Mouse (Mus musculus) liver, embryonic 15.5 days (tissue): ENCODE measurements around the gene Scube1. TPM values are rescaled to one million over a fixed set of nuclear protein-coding genes. Genes with fewer than 3 reads are reported as not detected.

Experiments
- ATAC-seq: fragments of 200-750 bp; cut with Nextera tagmentation; 2 replicates; pipeline ENCODE4 v1.8.0; 2017; ENCODE audit warnings: moderate number of reproducible peaks, mild to moderate bottlenecking, moderate library complexity; ENCODE audit not compliant: insufficient read depth
- H3K27ac ChIP-seq: fragments of 300-500 bp; sonication (generic); replicated peaks from 2 replicates; pipeline ENCODE4 v1.5.1; 2015; ENCODE audit warnings: mild to moderate bottlenecking, inconsistent platforms
- H3K27me3 ChIP-seq: fragments of 300-500 bp; sonication (generic); 2 replicates; pipeline ENCODE4 v1.6.1; 2015; ENCODE audit warnings: mild to moderate bottlenecking, inconsistent platforms
- H3K36me3 ChIP-seq: fragments of 300-500 bp; sonication (generic); replicated peaks from 2 replicates; pipeline ENCODE4 v1.6.1; 2015; ENCODE audit warnings: moderate library complexity, mild to moderate bottlenecking, inconsistent platforms
- H3K4me1 ChIP-seq: fragments of 300-500 bp; sonication (generic); replicated peaks from 2 replicates; pipeline ENCODE4 v1.6.1; 2015; ENCODE audit warnings: inconsistent platforms
- H3K4me2 ChIP-seq: fragments of 300-500 bp; sonication (generic); 2 replicates; pipeline ENCODE4 v1.6.1; 2015; ENCODE audit warnings: moderate library complexity, mild to moderate bottlenecking, inconsistent platforms
- H3K4me3 ChIP-seq: fragments of 300-500 bp; sonication (generic); replicated peaks from 2 replicates; pipeline ENCODE4 v1.5.1; 2015; ENCODE audit warnings: mild to moderate bottlenecking, inconsistent platforms
- H3K9ac ChIP-seq: fragments of 300-500 bp; sonication (generic); 2 replicates; pipeline ENCODE4 v1.6.1; 2015; ENCODE audit warnings: moderate library complexity, mild to moderate bottlenecking, inconsistent platforms
- H3K9me3 ChIP-seq: fragments of 300-500 bp; sonication (generic); replicated peaks from 2 replicates; pipeline ENCODE4 v1.6.1; 2016; ENCODE audit warnings: inconsistent platforms
- WGBS: fragments of 180-500 bp; shearing (Covaris S2); methylation state at CpG from one replicate; pipeline ENCODE4 v1.1.7; 2015; ENCODE audit warnings: mixed read lengths; ENCODE audit not compliant: insufficient replicate concordance; 5-methylcytosine and 5-hydroxymethylcytosine counted together
- polyA plus RNA-seq: library from polyadenylated mRNA; unstranded; fragments of >200 nt; fragmentation: Nextera tagmentation; extraction: Ambion mirVana; gene quantifications from 2 replicates; pipeline ENCODE4 v1.2.1, GENCODE M21; 2015

Gene Scube1
- polyA plus RNA-seq, 1 experiment from 2014 or later, result 0.16 TPM

GRCm38 (mm10) chr15:83683051-83683561, 41.7 kb downstream of the Scube1 start:
- no peak overlapping the region for H3K27ac ChIP-seq
- no peak overlapping the region for H3K4me3 ChIP-seq
- H3K27me3 ChIP-seq, result peaks cover 20% of the 10 kb centered on the region
- WGBS, result 59% methylated on average over 15 of the region's 15 CpGs
- H3K4me2 ChIP-seq, result no peak overlapping the region
- no peaks in the 10 kb centered on the region for H3K36me3 ChIP-seq
- no peak overlapping the region for H3K9ac ChIP-seq
- no peaks in the 10 kb centered on the region for H3K9me3 ChIP-seq
- ATAC-seq, result no peak
- H3K4me1 ChIP-seq, result no peaks in the 10 kb centered on the region

GRCm38 (mm10) chr15:83680300-83680699, 44.5 kb downstream of the Scube1 start:
- ATAC-seq, result no peak
- Histone ChIP-seq H3K4me1 (no peaks in the 10 kb centered on the region), H3K4me3 (no peak overlapping the region), H3K27me3 (peaks cover 32% of the 10 kb centered on the region), H3K27ac (no peak overlapping the region), H3K36me3 (no peaks in the 10 kb centered on the region), H3K9me3 (no peaks in the 10 kb centered on the region), H3K4me2 (no peak overlapping the region), H3K9ac (no peak overlapping the region)
- WGBS, result 50% methylated on average over 7 of the region's 7 CpGs

- no peaks in the 10 kb centered on the region for H3K36me3 ChIP-seq
- no peak overlapping the region for H3K4me2 ChIP-seq
- no peak for ATAC-seq
- no peak overlapping the region for H3K9ac ChIP-seq
- H3K4me3 ChIP-seq, result no peak overlapping the region
- no peaks in the 10 kb centered on the region for H3K9me3 ChIP-seq
- H3K27ac ChIP-seq, result no peak overlapping the region
- H3K27me3 ChIP-seq, result peaks cover 32% of the 10 kb centered on the region
- 62% methylated on average over 5 of the region's 5 CpGs for WGBS
- no peaks in the 10 kb centered on the region for H3K4me1 ChIP-seq
Measured at GRCm38 (mm10) chr15:83679729-83680128, 45.1 kb downstream of the Scube1 start.

GRCm38 (mm10) chr15:83678606-83679005, 46.2 kb downstream of the Scube1 start:
- Histone ChIP-seq H3K27me3 (peaks cover 32% of the 10 kb centered on the region), H3K36me3 (no peaks in the 10 kb centered on the region), H3K4me3 (no peak overlapping the region), H3K27ac (no peak overlapping the region), H3K4me2 (no peak overlapping the region), H3K9me3 (no peaks in the 10 kb centered on the region), H3K9ac (no peak overlapping the region), H3K4me1 (no peaks in the 10 kb centered on the region)
- WGBS, result 8% methylated on average over 11 of the region's 11 CpGs
- ATAC-seq, result no peak

GRCm38 (mm10) chr15:83678089-83678488, 46.7 kb downstream of the Scube1 start:
- Histone ChIP-seq H3K9me3 (no peaks in the 10 kb centered on the region), H3K4me1 (no peaks in the 10 kb centered on the region), H3K36me3 (no peaks in the 10 kb centered on the region), H3K27ac (no peak overlapping the region), H3K9ac (no peak overlapping the region), H3K4me2 (no peak overlapping the region), H3K4me3 (no peak overlapping the region), H3K27me3 (peaks cover 32% of the 10 kb centered on the region)
- ATAC-seq, result no peak
- WGBS, result 27% methylated on average over 7 of the region's 7 CpGs

- Histone ChIP-seq H3K27me3 (peaks cover 32% of the 10 kb centered on the region), H3K9me3 (no peaks in the 10 kb centered on the region), H3K36me3 (no peaks in the 10 kb centered on the region), H3K4me2 (no peak overlapping the region), H3K27ac (no peak overlapping the region), H3K9ac (no peak overlapping the region), H3K4me3 (no peak overlapping the region), H3K4me1 (no peaks in the 10 kb centered on the region)
- 71% methylated on average over 6 of the region's 6 CpGs for WGBS
- ATAC-seq, result no peak
Measured at GRCm38 (mm10) chr15:83677098-83677497, 47.7 kb downstream of the Scube1 start.

- H3K27me3 ChIP-seq, result peaks cover 32% of the 10 kb centered on the region
- 50% methylated on average over 3 of the region's 3 CpGs for WGBS
Measured at GRCm38 (mm10) chr15:83676286-83676685, 48.5 kb downstream of the Scube1 start.

GRCm38 (mm10) chr15:83673621-83674020, 51.2 kb downstream of the Scube1 start:
- Histone ChIP-seq H3K27ac (no peak overlapping the region), H3K27me3 (peaks cover 17% of the 10 kb centered on the region), H3K4me2 (no peak overlapping the region), H3K36me3 (no peaks in the 10 kb centered on the region), H3K4me1 (no peaks in the 10 kb centered on the region), H3K4me3 (no peak overlapping the region), H3K9ac (no peak overlapping the region), H3K9me3 (no peaks in the 10 kb centered on the region)
- no peak for ATAC-seq
- WGBS, result 60% methylated on average over 3 of the region's 3 CpGs

More at GRCm38 (mm10) chr15:83676286-83676685, 48.5 kb downstream of the Scube1 start:
- no peak overlapping the region for H3K27ac ChIP-seq
- H3K4me3 ChIP-seq, result no peak overlapping the region
- H3K4me1 ChIP-seq, result no peaks in the 10 kb centered on the region
- H3K9me3 ChIP-seq, result no peaks in the 10 kb centered on the region
- no peak overlapping the region for H3K9ac ChIP-seq
- no peak for ATAC-seq
- H3K36me3 ChIP-seq, result no peaks in the 10 kb centered on the region
- H3K4me2 ChIP-seq, result no peak overlapping the region

- no peak for ATAC-seq
- Histone ChIP-seq H3K9me3 (no peaks in the 10 kb centered on the region), H3K4me2 (no peak overlapping the region), H3K4me3 (no peak overlapping the region), H3K27ac (no peak overlapping the region), H3K9ac (no peak overlapping the region), H3K27me3 (no peaks in the 10 kb centered on the region), H3K4me1 (no peaks in the 10 kb centered on the region), H3K36me3 (no peaks in the 10 kb centered on the region)
- 61% methylated on average over 6 of the region's 6 CpGs for WGBS
Measured at GRCm38 (mm10) chr15:83667501-83667900, 57.3 kb downstream of the Scube1 start.

- Histone ChIP-seq H3K4me1 (no peaks in the 10 kb centered on the region), H3K9ac (no peak overlapping the region), H3K36me3 (no peaks in the 10 kb centered on the region), H3K9me3 (no peaks in the 10 kb centered on the region), H3K27me3 (no peaks in the 10 kb centered on the region), H3K27ac (no peak overlapping the region), H3K4me3 (no peak overlapping the region), H3K4me2 (no peak overlapping the region)
- 67% methylated on average over 10 of the region's 10 CpGs for WGBS
- ATAC-seq, result no peak
Measured at GRCm38 (mm10) chr15:83666418-83666817, 58.4 kb downstream of the Scube1 start.

- Histone ChIP-seq H3K4me2 (no peak overlapping the region), H3K4me3 (no peak overlapping the region), H3K27me3 (no peaks in the 10 kb centered on the region), H3K9me3 (no peaks in the 10 kb centered on the region), H3K36me3 (no peaks in the 10 kb centered on the region), H3K9ac (no peak overlapping the region), H3K27ac (no peak overlapping the region), H3K4me1 (no peaks in the 10 kb centered on the region)
- WGBS, result 63% methylated on average over 6 of the region's 6 CpGs
- no peak for ATAC-seq
Measured at GRCm38 (mm10) chr15:83665993-83666392, 58.8 kb downstream of the Scube1 start.

- Histone ChIP-seq H3K27ac (no peak overlapping the region), H3K9me3 (no peaks in the 10 kb centered on the region), H3K4me1 (no peaks in the 10 kb centered on the region), H3K27me3 (no peaks in the 10 kb centered on the region), H3K4me3 (no peak overlapping the region), H3K36me3 (no peaks in the 10 kb centered on the region), H3K9ac (no peak overlapping the region), H3K4me2 (no peak overlapping the region)
- 40% methylated on average over 5 of the region's 5 CpGs for WGBS
- no peak for ATAC-seq
Measured at GRCm38 (mm10) chr15:83664722-83665121, 60.1 kb downstream of the Scube1 start.
